Mouse (Mus musculus): Measurements from ENCODE around the gene Tbc1d16. TPM values are rescaled to one million over a fixed set of nuclear protein-coding genes. Genes with fewer than 3 reads are reported as not detected.

The Tbc1d16 gene
- polyA plus RNA-seq, 1 experiment: 5.0 TPM

DNA sequence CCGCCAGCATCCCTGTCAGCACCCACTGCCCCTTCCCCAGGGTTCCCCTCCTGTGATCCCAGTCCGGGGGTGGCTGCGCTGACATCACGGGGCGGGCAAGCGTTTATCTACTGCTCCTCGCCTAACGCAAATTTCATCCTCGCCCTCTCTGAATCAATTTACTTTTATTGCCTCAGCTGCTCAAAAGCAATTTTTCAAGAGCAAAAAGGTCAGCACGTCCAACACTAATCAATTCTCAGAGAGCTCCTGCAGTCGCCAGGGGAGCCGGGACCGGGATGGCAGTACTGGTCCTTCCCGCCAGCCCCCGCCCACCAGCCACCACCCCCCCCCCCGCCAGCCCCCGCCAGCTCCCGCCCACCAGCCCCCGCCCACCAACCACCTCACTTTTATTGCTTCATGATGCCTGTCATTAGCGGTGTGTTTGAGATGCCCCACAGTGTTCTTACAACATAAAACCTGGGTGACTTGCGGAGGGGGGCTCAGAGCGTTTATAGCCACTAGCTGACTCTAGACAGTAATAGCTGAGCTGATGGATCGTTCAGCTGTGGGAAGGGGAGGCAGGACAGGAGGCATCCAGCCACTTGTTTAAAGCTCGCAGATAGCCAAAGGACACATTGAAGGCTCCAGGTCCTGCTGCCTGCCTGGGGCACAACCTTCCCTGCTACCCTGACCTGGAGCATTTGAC, 98.1 kb downstream of the Tbc1d16 start:
- TF ChIP-seq POLR2A (IDR thresholded peaks at IDR 0.05; ENCODE audit: low read depth, low read length): no peak
- no peak for TF ChIP-seq CTCF (IDR thresholded peaks at IDR 0.05; ENCODE audit: extremely low read depth, insufficient read length, insufficient replicate concordance, low read depth, low read length)
- Histone ChIP-seq H3K4me1 (ENCODE audit: control insufficient read depth, insufficient read depth, insufficient read length, low read length) (peaks cover 46% of the 10 kb centered on the region), H3K27ac (ENCODE audit: insufficient read depth, low read depth, low read length) (no peak overlapping the region), H3K36me3 (ENCODE audit: control insufficient read depth, insufficient read depth, low read length) (no peaks in the 10 kb centered on the region), H3K4me3 (ENCODE audit: low read depth, low read length) (no peak overlapping the region), H3K27me3 (ENCODE audit: control insufficient read depth, insufficient read depth, low read length) (no peaks in the 10 kb centered on the region)
- WGBS: 12% methylated on average over 24 of the region's 24 CpGs

DNA sequence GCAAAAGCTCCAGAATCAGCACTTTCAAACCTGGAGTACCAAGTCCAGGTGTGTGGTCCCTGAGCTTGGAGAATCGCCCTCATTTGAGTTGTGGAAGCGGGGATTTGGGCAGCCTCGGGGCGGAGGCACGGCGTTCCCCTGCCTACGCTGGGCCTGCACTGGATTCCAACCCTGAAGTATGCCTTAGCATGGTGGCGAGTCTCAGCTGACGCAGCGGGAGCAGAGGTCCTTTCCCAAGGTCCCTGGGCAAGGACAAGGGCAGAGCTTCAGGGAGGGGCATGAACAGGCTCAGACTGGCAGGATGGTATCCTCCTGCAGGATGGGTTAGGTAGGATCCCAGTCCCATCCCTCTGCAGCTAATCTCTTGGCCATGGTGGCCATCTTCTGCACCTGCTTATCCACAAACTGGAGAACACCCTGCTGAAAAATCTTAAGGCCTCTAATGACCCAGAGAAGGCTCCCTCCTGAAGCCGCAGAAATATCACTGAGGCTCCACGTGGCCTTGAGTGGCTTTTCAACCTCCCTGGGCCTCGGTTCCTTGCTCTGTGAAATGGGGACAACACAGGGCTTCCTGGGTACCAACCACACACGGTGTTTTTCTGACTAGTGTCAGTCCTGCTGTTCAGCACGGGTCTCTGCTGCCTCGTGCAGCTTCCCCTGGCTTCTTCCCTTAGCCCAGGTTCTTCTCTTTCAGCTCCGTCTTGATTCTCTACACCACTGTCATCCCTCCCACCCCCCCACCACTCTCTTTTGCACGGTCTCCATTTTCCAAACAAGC, 98.8 kb downstream of the Tbc1d16 start:
- H3K4me3 ChIP-seq (ENCODE audit: low read depth, low read length): no peak overlapping the region
- H3K4me1 ChIP-seq (ENCODE audit: control insufficient read depth, insufficient read depth, insufficient read length, low read length): peaks cover 42% of the 10 kb centered on the region
- H3K27me3 ChIP-seq (ENCODE audit: control insufficient read depth, insufficient read depth, low read length): no peaks in the 10 kb centered on the region
- no peak overlapping the region for H3K27ac ChIP-seq (ENCODE audit: insufficient read depth, low read depth, low read length)
- TF ChIP-seq POLR2A (IDR thresholded peaks at IDR 0.05; ENCODE audit: low read depth, low read length): no peak
- no peak for TF ChIP-seq CTCF (IDR thresholded peaks at IDR 0.05; ENCODE audit: extremely low read depth, insufficient read length, insufficient replicate concordance, low read depth, low read length)
- WGBS: 65% methylated on average over 18 of the region's 18 CpGs
- H3K36me3 ChIP-seq (ENCODE audit: control insufficient read depth, insufficient read depth, low read length): no peaks in the 10 kb centered on the region

DNA sequence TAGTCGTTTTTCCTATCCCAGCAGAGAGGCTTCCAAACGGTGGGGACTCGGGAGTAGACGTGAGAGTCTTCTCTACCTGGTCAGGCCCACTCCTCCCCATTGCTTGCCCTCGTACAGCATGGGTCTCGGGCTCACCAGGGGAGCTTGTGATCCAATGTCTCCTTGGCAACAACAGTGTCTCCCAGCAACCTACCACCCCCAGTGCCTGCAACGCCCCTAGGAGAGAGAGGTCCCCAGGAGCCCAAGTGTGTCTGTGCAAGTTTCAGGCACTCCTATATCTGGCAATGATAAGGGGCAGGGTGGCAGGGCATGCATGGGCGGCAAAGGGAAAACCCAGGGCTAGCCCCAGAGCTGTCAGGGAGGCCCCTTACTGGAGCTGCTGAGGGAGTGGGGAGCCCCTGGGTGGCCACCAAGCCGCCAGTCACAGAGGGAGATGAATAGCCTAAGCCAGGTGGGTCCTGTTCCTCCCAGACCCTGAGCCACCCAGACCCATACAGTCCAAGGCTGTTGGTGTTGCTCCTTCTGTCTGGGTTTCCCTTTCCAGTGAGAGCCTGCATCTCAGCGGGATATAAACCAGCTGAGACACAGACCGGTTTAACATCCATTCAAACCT, 99.5 kb downstream of the Tbc1d16 start:
- Histone ChIP-seq H3K27me3 (ENCODE audit: control insufficient read depth, insufficient read depth, low read length) (no peaks in the 10 kb centered on the region), H3K4me1 (ENCODE audit: control insufficient read depth, insufficient read depth, insufficient read length, low read length) (peaks cover 37% of the 10 kb centered on the region), H3K27ac (ENCODE audit: insufficient read depth, low read depth, low read length) (no peak overlapping the region), H3K4me3 (ENCODE audit: low read depth, low read length) (no peak overlapping the region), H3K36me3 (ENCODE audit: control insufficient read depth, insufficient read depth, low read length) (no peaks in the 10 kb centered on the region)
- TF ChIP-seq POLR2A (IDR thresholded peaks at IDR 0.05; ENCODE audit: low read depth, low read length) (no peak), CTCF (IDR thresholded peaks at IDR 0.05; ENCODE audit: extremely low read depth, insufficient read length, insufficient replicate concordance, low read depth, low read length) (no peak)
- WGBS: 69% methylated on average over 11 of the region's 11 CpGs

DNA sequence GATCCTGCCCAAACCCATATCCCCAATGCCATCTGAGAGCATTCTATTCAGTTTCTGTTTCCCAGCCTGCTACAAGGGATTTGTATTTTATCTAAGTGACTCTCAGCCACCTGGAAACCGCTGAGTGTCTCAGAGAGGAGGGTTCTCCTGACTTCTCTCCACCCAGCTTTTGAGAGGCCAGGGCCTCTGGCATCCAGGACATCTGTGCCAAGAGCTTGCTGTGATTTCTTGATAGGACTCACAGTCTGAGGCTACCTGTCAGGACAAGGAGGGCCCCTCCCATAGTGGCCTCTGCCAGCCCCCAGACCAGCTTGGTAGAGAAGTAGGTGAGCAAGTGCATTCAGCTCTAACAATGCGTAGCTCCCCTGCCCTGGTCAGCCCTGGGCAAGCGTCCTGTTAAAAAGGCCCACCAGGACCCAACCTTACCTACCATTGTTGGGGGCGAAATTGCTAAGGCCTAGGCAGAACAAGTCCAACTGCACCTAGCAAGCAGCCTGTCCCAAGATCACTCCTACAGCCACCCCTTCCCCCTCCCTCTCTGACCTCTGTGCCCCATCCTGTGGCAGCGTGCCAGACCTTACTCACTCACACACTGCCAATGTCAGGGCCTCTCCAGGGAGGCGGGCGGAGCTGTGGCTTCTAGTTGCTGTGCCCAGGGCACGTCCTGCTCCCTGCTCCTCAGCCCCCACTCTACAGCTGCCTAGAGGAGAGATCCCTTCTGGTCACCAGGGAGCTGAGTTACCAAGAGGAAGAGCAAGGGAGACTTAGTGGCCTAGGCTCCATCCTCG, 100.4 kb downstream of the Tbc1d16 start:
- WGBS: 36% methylated on average over 9 of the region's 9 CpGs
- H3K4me3 ChIP-seq (ENCODE audit: low read depth, low read length): peak overlapping the region; percentile 8; the same call in 1 of the 2 replicates
- no peaks in the 10 kb centered on the region for H3K27me3 ChIP-seq (ENCODE audit: control insufficient read depth, insufficient read depth, low read length)
- H3K4me1 ChIP-seq (ENCODE audit: control insufficient read depth, insufficient read depth, insufficient read length, low read length): peaks cover 37% of the 10 kb centered on the region
- no peak for TF ChIP-seq CTCF (IDR thresholded peaks at IDR 0.05; ENCODE audit: extremely low read depth, insufficient read length, insufficient replicate concordance, low read depth, low read length)
- TF ChIP-seq POLR2A (IDR thresholded peaks at IDR 0.05; ENCODE audit: low read depth, low read length): no peak
- no peaks in the 10 kb centered on the region for H3K36me3 ChIP-seq (ENCODE audit: control insufficient read depth, insufficient read depth, low read length)
- peak overlapping the region; percentile 61; the same call in 1 of the 2 replicates for H3K27ac ChIP-seq (ENCODE audit: insufficient read depth, low read depth, low read length)

DNA sequence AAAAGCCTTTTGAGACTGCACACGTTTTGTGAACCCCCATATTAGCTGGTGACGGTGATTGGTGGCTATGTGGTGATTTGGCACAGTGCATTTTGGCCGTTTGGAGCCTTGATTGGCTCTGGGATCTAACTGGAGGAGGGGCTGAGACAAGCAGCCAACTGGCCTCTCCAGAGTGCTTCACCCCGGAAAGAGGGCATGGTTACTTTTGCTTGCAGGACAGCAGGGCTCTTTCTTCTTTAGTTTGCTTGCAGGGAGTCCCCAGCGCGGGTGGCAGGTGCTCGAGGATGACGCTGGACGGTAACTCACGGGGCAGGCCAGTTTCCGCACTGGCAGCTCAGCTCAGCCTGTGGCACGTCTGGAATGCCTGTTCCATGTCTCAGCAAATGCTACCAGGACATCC, 101.2 kb downstream of the Tbc1d16 start:
- Histone ChIP-seq H3K36me3 (ENCODE audit: control insufficient read depth, insufficient read depth, low read length) (no peaks in the 10 kb centered on the region), H3K27me3 (ENCODE audit: control insufficient read depth, insufficient read depth, low read length) (no peaks in the 10 kb centered on the region), H3K4me1 (ENCODE audit: control insufficient read depth, insufficient read depth, insufficient read length, low read length) (peaks cover 37% of the 10 kb centered on the region), H3K27ac (ENCODE audit: insufficient read depth, low read depth, low read length) (peak overlapping the region; percentile 61; the same call in 1 of the 2 replicates), H3K4me3 (ENCODE audit: low read depth, low read length) (no peak overlapping the region)
- TF ChIP-seq POLR2A (IDR thresholded peaks at IDR 0.05; ENCODE audit: low read depth, low read length): no peak
- TF ChIP-seq CTCF (IDR thresholded peaks at IDR 0.05; ENCODE audit: extremely low read depth, insufficient read length, insufficient replicate concordance, low read depth, low read length): no peak
- 39% methylated on average over 12 of the region's 12 CpGs for WGBS

DNA sequence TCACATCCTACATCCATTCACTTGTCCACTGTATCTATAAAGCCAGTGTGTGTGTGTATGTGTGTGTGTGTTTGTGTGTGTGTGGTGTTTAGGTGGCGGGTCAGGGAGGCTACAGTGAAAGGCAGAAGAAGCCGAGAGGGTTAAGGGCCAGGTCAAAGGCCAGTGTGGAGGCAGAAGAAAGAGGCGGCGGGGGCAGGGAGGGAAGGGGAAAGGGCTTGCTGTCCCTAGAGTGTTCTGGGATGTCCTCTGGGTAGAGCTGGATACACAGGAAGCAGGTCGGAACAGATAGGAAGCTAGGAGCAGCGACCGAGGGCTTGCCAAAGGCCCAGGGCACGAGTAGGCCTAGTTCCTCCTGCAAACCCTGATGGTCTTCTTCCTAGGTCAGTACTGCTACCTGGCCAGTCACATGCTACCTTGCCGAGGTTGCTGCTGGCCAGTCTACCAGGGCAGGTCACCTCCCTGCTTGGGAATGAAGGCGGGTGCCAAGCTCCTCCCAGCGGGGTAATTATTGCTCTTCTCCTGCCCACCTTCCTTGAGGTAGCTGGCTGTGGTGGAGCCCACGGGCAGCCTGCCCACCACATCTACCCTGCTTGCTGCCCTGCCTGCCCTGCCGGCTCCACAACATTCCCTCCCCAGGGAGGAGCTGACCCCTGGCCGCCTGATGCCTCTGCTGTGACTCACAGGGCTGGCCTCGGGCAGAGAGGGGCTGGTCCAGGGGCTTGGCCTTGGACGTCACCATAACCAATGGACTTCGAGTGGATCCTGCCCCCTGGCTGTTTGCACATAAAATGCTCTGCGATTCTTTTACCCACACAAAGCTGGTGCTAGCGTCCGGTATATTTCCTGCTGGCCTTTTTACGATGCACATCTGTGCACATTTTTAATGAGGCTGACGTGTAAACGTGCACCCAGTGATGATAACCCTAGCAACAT, 102.1 kb downstream of the Tbc1d16 start:
- Histone ChIP-seq H3K4me3 (ENCODE audit: low read depth, low read length) (peak overlapping the region; percentile 38), H3K36me3 (ENCODE audit: control insufficient read depth, insufficient read depth, low read length) (no peaks in the 10 kb centered on the region), H3K27ac (ENCODE audit: insufficient read depth, low read depth, low read length) (peak overlapping the region; percentile 80), H3K4me1 (ENCODE audit: control insufficient read depth, insufficient read depth, insufficient read length, low read length) (peaks cover 37% of the 10 kb centered on the region), H3K27me3 (ENCODE audit: control insufficient read depth, insufficient read depth, low read length) (no peaks in the 10 kb centered on the region)
- 17% methylated on average over 23 of the region's 23 CpGs for WGBS
- TF ChIP-seq CTCF (IDR thresholded peaks at IDR 0.05; ENCODE audit: extremely low read depth, insufficient read length, insufficient replicate concordance, low read depth, low read length) (peak; percentile 56; the same call in 1 of the 2 replicates), POLR2A (IDR thresholded peaks at IDR 0.05; ENCODE audit: low read depth, low read length) (no peak; the same call in 1 of the 2 replicates)

Measured in small intestine, adult 2 months (tissue).